ENCODE assay signal across 28 mouse cellular contexts in the genomic region with DNA sequence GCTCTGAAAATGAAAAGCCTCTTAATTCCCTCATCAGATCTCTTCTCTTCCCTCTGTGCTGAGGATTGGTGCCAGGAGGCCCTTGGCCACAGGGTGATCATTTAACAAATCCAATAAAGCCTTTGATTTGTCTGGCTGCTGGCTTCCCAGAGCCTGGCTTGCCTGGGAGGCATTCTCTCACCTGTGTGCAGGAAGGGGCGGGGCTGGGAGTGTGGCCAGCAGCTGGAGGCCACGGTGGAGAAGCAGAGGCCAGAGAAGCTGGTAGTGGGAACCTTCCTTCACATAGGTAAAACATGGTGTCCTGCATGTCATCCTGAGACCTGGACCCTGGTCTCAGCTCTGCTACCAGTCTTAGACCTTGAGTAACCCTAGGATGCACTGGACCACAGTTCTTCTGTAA. TPM values are rescaled to one million over a fixed set of nuclear protein-coding genes. Genes with fewer than 3 reads are reported as not detected.
A peak's percentile ranks its signal among the peaks of the same experiment; 100 is the strongest.
DNase-seq lines count a peak whose midpoint lies in the region; ATAC-seq lines count a peak whose summit lies in the region.
"Had no signal": no experiment of that assay in that cellular context is flagged by ENCODE, and none has a peak within 500 bp of the region (broad histone marks: within the 10 kb centered on the region; RNA-seq: fewer than 3 reads in every experiment).

No protein-coding gene starts in this region.

- no peak overlapping the region for H3K4me2 ChIP-seq in kidney, embryonic 14.5 days (replicated peaks; ENCODE audit: low read depth, low read length)
- H3K4me2 ChIP-seq: embryonic facial prominence, embryonic 15.5 days; forebrain, embryonic 13.5 days; heart, embryonic 13.5 days; limb, embryonic 15.5 days; midbrain, embryonic 12.5 days; neural tube, embryonic 12.5 days had no signal

- H3K27ac ChIP-seq in kidney, embryonic 14.5 days (ENCODE audit: low read depth, low read length) = no peak overlapping the region
- H3K27ac ChIP-seq: embryonic facial prominence, embryonic 10.5 days; embryonic facial prominence, embryonic 15.5 days; forebrain, embryonic 13.5 days; heart, embryonic 13.5 days; limb, embryonic 10.5 days; limb, embryonic 15.5 days; midbrain, embryonic 12.5 days; neural tube, embryonic 12.5 days had no signal

- H3K27me3 ChIP-seq in kidney, embryonic 14.5 days (ENCODE audit: control insufficient read depth, insufficient read depth, low read length) = no peaks in the 10 kb centered on the region
- H3K27me3 ChIP-seq: neural tube, embryonic 12.5 days had no signal

- H3K4me1 ChIP-seq in kidney, embryonic 14.5 days (ENCODE audit: control insufficient read depth, insufficient read depth, low read length) = 0 out of 2 replicates have a peak, but pooled peaks cover 3% of the 10 kb centered on the region
- H3K4me1 ChIP-seq: embryonic facial prominence, embryonic 10.5 days; embryonic facial prominence, embryonic 15.5 days; heart, embryonic 13.5 days; limb, embryonic 10.5 days; limb, embryonic 15.5 days; megakaryocyte, embryonic 14.5 days had no signal

- no peaks in the 10 kb centered on the region for H3K36me3 ChIP-seq in kidney, embryonic 14.5 days (ENCODE audit: control insufficient read depth, insufficient read depth, low read length)
- H3K36me3 ChIP-seq: embryonic facial prominence, embryonic 10.5 days; embryonic facial prominence, embryonic 15.5 days; heart, embryonic 13.5 days; limb, embryonic 10.5 days; limb, embryonic 15.5 days; midbrain, embryonic 12.5 days; neural tube, embryonic 12.5 days had no signal

- H3K9me3 ChIP-seq in kidney, embryonic 14.5 days (ENCODE audit: control insufficient read depth, low read length) = no peaks in the 10 kb centered on the region
- H3K9me3 ChIP-seq: embryonic facial prominence, embryonic 10.5 days; embryonic facial prominence, embryonic 15.5 days; forebrain, embryonic 13.5 days; heart, embryonic 13.5 days; limb, embryonic 10.5 days; limb, embryonic 15.5 days; midbrain, embryonic 12.5 days; neural tube, embryonic 12.5 days had no signal

- DNase-seq in kidney, adult 18-20 months = peak; percentile 62
- peak; percentile 30 for DNase-seq in ovary, postnatal 36 days (ENCODE audit: low spot score)
- no peak for DNase-seq in ovary, postnatal 10 days (ENCODE audit: low spot score)
- peak; percentile 40 for DNase-seq in kidney, postnatal 14 days
- DNase-seq in lung, postnatal 4 days = no peak
- DNase-seq: adrenal gland, postnatal 14 days; B cell, adult 2 months; cerebellum, adult 11-12 months; cerebellum, adult 9-11 months; gastrocnemius, postnatal 10 days; heart, postnatal 10 days; layer of hippocampus, adult 9-11 months; lung, postnatal 36 days; retina, postnatal 1 day; right cerebral cortex, postnatal 14 days had no signal

- 29% methylated on average over 2 of the region's 2 CpGs for WGBS in kidney, embryonic 14.5 days

- no peak overlapping the region for H3K9ac ChIP-seq in kidney, embryonic 14.5 days (ENCODE audit: low read depth, low read length)
- H3K9ac ChIP-seq: embryonic facial prominence, embryonic 15.5 days; forebrain, embryonic 13.5 days; heart, embryonic 13.5 days; limb, embryonic 15.5 days; midbrain, embryonic 12.5 days; neural tube, embryonic 12.5 days had no signal

- ATAC-seq in kidney, embryonic 14.5 days (ENCODE audit: low FRiP score, low TSS enrichment) = no peak
- no peak for ATAC-seq in erythroblast, adult 5-6 weeks (replicated peaks; ENCODE audit: low FRiP score, poor library complexity, severe bottlenecking)
- ATAC-seq: forebrain, embryonic 13.5 days; hindbrain, embryonic 16.5 days had no signal

- no peak overlapping the region for H3K4me3 ChIP-seq in kidney, embryonic 14.5 days (ENCODE audit: low read length)
- H3K4me3 ChIP-seq: embryonic facial prominence, embryonic 10.5 days; embryonic facial prominence, embryonic 15.5 days; forebrain, embryonic 13.5 days; heart, embryonic 13.5 days; limb, embryonic 10.5 days; limb, embryonic 15.5 days; megakaryocyte, embryonic 14.5 days; midbrain, embryonic 12.5 days; myocyte; neural tube, embryonic 12.5 days had no signal

RNA-seq across cellular contexts. Expression of gene Camk2n1, which starts 59.8 kb away (rescaled TPM):
- 7.4 and 10.1 TPM in 2 replicates for polyA plus RNA-seq in kidney, embryonic 14.5 days (2014; fragmentation: Nextera tagmentation; extraction: Ambion mirVana)
- not detected in 2 replicates for total RNA-seq in erythroblast, adult 5-6 weeks (2015; ENCODE audit: low replicate concordance)
- total RNA-seq in erythroblast, adult 5-6 weeks (2017; ENCODE audit: low replicate concordance) = not detected in 2 replicates

Comparison
In these comparisons a context has a peak if more than half of its experiments do, and no peak if none do; other contexts are left out.
1. DNase-seq: peak in kidney, adult 18-20 months (single experiment), ovary, postnatal 36 days (single experiment) and kidney, postnatal 14 days (single experiment); none in ovary, postnatal 10 days (single experiment) and lung, postnatal 4 days (0 of 2).